Mouse (Mus musculus): ENCODE measurements around the gene Hephl1. TPM values are rescaled to one million over a fixed set of nuclear protein-coding genes. Genes with fewer than 3 reads are reported as not detected.

The Hephl1 gene
- polyA plus RNA-seq, 1 experiment from 2014 or later: not detected

DNA sequence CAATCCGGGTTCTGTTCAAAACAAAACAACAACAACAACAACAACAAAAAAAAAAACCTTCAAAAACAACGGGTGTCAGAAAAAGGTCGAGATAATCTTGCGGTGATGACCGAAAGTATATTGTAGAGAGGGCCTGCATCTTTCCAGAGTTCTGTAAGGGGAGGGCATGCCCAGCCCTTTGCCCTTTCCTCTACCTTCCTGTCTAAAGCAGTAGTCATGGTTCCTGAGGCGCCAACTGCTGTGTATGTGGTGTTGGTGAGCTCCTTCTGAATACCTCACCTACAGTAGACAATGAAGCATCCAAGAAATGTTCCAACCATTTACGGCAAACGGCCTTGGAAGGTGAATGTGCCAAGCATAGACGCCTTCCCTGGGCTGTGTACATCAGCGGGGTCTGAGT, 66.2 kb downstream of the Hephl1 start:
- Histone ChIP-seq H3K4me3 (replicated peaks) (peak overlapping the region; percentile 62), H3K27me3 (peaks cover 30% of the 10 kb centered on the region), H3K4me1 (replicated peaks) (peaks cover 5% of the 10 kb centered on the region; the same call in 1 of the 2 replicates), H3K9me3 (replicated peaks) (no peaks in the 10 kb centered on the region), H3K9ac (no peak overlapping the region), H3K36me3 (replicated peaks) (no peaks in the 10 kb centered on the region), H3K4me2 (peak overlapping the region; percentile 70), H3K27ac (replicated peaks) (no peak overlapping the region)
- 39% methylated on average over 10 of the region's 10 CpGs for WGBS (ENCODE audit: insufficient replicate concordance)
- no peak for ATAC-seq (ENCODE audit: insufficient read depth)

- H3K4me2 ChIP-seq: peak within 1 kb of the TSS; percentile 70
- WGBS (ENCODE audit: insufficient replicate concordance): under 1% methylated on average over 68 of the region's 68 CpGs
- H3K9ac ChIP-seq: peak within 1 kb of the TSS; percentile 45; the same call in 1 of the 2 replicates
- no peaks in the 10 kb centered on the region for H3K36me3 ChIP-seq (replicated peaks)
- no peaks in the 10 kb centered on the region for H3K9me3 ChIP-seq (replicated peaks)
- H3K27me3 ChIP-seq: peaks cover 30% of the 10 kb centered on the region
- peaks cover 5% of the 10 kb centered on the region; the same call in 1 of the 2 replicates for H3K4me1 ChIP-seq (replicated peaks)
- H3K4me3 ChIP-seq (replicated peaks): peak within 1 kb of the TSS; percentile 62
- ATAC-seq (ENCODE audit: insufficient read depth): peak; percentile 59
- no peak within 1 kb of the TSS for H3K27ac ChIP-seq (replicated peaks)
Measured at GRCm38 (mm10) chr9:15045084-15045669, 66.7 kb downstream of the Hephl1 start, which contains the start of gene Panx1. Gene Panx1 (minus strand): TSS chr9:15045478.

DNA sequence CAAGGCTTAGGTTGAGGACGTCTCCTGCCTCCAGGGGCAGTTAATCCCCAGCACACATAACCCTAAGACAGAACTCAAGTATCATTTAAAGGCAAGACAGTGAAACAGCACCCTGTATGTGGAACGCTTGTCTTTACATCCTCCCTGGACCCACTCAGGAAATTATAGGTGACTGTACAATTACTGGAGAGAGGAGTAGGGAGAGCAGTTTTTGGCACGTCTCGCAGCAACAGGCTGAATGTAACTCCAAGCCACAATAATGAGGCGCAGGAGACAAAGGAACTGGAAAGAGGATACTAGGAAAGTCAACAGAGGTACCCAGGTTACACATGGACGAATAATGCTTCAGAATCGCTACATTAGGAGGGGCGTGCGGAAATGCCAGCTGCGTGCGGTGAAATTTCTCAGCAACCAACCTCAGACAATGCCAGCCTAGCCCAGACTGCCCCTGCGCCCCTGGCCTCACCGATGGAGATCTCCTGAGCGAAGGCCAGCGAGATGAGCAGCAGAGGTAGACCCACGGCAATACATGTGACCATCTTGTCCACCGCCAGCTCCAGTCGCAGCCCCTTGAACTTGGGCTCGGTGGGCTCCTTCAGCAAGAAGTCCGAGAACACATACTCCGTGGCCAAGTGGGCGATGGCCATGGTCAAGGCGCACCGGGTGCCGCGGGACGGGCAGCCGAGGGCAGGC, 67.4 kb downstream of the Hephl1 start:
- Histone ChIP-seq H3K36me3 (replicated peaks) (no peaks in the 10 kb centered on the region), H3K4me3 (replicated peaks) (peak overlapping the region; percentile 62), H3K4me2 (peak overlapping the region; percentile 70), H3K9ac (peak overlapping the region; percentile 45; the same call in 1 of the 2 replicates), H3K27me3 (peaks cover 30% of the 10 kb centered on the region), H3K9me3 (replicated peaks) (no peaks in the 10 kb centered on the region), H3K27ac (replicated peaks) (no peak overlapping the region), H3K4me1 (replicated peaks) (peaks cover 5% of the 10 kb centered on the region; the same call in 1 of the 2 replicates)
- ATAC-seq (ENCODE audit: insufficient read depth): no peak
- 1% methylated on average over 28 of the region's 28 CpGs for WGBS (ENCODE audit: insufficient replicate concordance)

- peaks cover 23% of the 10 kb centered on the region for H3K27me3 ChIP-seq
- no peak overlapping the region for H3K27ac ChIP-seq (replicated peaks)
- peaks cover 5% of the 10 kb centered on the region; the same call in 1 of the 2 replicates for H3K4me1 ChIP-seq (replicated peaks)
- H3K36me3 ChIP-seq (replicated peaks): no peaks in the 10 kb centered on the region
- no peak overlapping the region for H3K4me3 ChIP-seq (replicated peaks)
- H3K4me2 ChIP-seq: no peak overlapping the region
- H3K9me3 ChIP-seq (replicated peaks): no peaks in the 10 kb centered on the region
- no peak overlapping the region for H3K9ac ChIP-seq
- no peak for ATAC-seq (ENCODE audit: insufficient read depth)
- 77% methylated on average over 11 of the region's 11 CpGs for WGBS (ENCODE audit: insufficient replicate concordance)
Measured at GRCm38 (mm10) chr9:15041556-15041955, 70.4 kb downstream of the Hephl1 start.

GRCm38 (mm10) chr9:15039848-15040247, 72.1 kb downstream of the Hephl1 start:
- Histone ChIP-seq H3K9me3 (replicated peaks) (no peaks in the 10 kb centered on the region), H3K27me3 (peaks cover 8% of the 10 kb centered on the region), H3K9ac (no peak overlapping the region), H3K4me3 (replicated peaks) (no peak overlapping the region), H3K4me1 (replicated peaks) (0 out of 2 replicates have a peak, but pooled peaks cover 5% of the 10 kb centered on the region), H3K36me3 (replicated peaks) (no peaks in the 10 kb centered on the region), H3K27ac (replicated peaks) (no peak overlapping the region), H3K4me2 (no peak overlapping the region)
- WGBS (ENCODE audit: insufficient replicate concordance): 77% methylated on average over 5 of the region's 5 CpGs
- no peak for ATAC-seq (ENCODE audit: insufficient read depth)

DNA sequence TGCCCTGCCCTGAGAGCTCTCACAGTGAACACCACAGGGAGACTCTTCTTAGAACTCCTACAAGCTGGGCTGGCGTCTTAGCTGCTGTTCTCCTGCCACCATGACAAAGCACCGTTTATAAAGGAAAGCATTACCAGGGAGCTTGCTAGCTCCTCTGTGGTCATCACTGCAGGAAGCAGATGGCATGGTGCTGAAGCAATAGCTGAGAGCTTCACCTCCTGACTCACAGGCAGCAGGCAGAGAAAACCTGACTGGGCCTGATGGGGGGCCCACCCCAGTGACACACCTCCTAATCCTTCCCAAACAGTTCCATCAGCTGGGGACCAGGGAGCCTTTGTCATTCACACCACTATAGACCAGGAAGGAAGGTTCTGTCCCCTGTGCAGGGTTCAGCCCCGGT, 74.2 kb downstream of the Hephl1 start:
- Histone ChIP-seq H3K36me3 (replicated peaks) (no peaks in the 10 kb centered on the region), H3K9ac (no peak overlapping the region), H3K4me2 (no peak overlapping the region), H3K27me3 (no peaks in the 10 kb centered on the region), H3K27ac (replicated peaks) (no peak overlapping the region), H3K4me3 (replicated peaks) (no peak overlapping the region), H3K9me3 (replicated peaks) (no peaks in the 10 kb centered on the region), H3K4me1 (replicated peaks) (0 out of 2 replicates have a peak, but pooled peaks cover 4% of the 10 kb centered on the region)
- no peak for ATAC-seq (ENCODE audit: insufficient read depth)
- WGBS (ENCODE audit: insufficient replicate concordance): 42% methylated on average over 3 of the region's 3 CpGs

GRCm38 (mm10) chr9:15037237-15037636, 74.7 kb downstream of the Hephl1 start:
- Histone ChIP-seq H3K27ac (replicated peaks) (no peak overlapping the region), H3K4me3 (replicated peaks) (no peak overlapping the region), H3K36me3 (replicated peaks) (no peaks in the 10 kb centered on the region), H3K27me3 (no peaks in the 10 kb centered on the region), H3K4me1 (replicated peaks) (0 out of 2 replicates have a peak, but pooled peaks cover 4% of the 10 kb centered on the region), H3K4me2 (no peak overlapping the region), H3K9ac (no peak overlapping the region), H3K9me3 (replicated peaks) (no peaks in the 10 kb centered on the region)
- ATAC-seq (ENCODE audit: insufficient read depth): no peak

GRCm38 (mm10) chr9:15036807-15037206, 75.1 kb downstream of the Hephl1 start:
- H3K9me3 ChIP-seq (replicated peaks): no peaks in the 10 kb centered on the region
- H3K4me1 ChIP-seq (replicated peaks): 0 out of 2 replicates have a peak, but pooled peaks cover 4% of the 10 kb centered on the region
- no peak overlapping the region for H3K9ac ChIP-seq
- H3K4me2 ChIP-seq: no peak overlapping the region
- H3K27ac ChIP-seq (replicated peaks): no peak overlapping the region
- ATAC-seq (ENCODE audit: insufficient read depth): no peak
- no peaks in the 10 kb centered on the region for H3K27me3 ChIP-seq
- no peaks in the 10 kb centered on the region for H3K36me3 ChIP-seq (replicated peaks)
- no peak overlapping the region for H3K4me3 ChIP-seq (replicated peaks)
- 29% methylated on average over 4 of the region's 4 CpGs for WGBS (ENCODE audit: insufficient replicate concordance)

DNA sequence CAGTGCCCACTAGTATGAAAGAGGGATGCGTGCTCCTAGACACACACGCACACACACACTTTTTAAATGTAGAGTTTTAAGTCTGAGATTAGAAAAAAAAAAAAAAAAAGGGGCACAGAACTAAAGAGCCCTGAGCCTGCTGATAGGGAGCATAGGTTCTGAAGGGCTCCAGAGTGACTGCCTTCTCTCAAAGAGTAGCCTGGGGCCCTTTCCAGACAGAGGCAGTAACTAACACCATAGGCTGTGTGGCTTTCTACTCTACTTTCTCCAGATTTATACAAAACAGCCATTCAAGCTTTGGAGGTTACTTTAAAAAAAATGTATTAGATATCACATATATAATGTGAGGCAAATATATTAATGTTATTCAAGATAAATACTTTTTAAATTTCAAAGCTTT, 75.5 kb downstream of the Hephl1 start:
- H3K4me2 ChIP-seq: no peak overlapping the region
- H3K4me3 ChIP-seq (replicated peaks): no peak overlapping the region
- WGBS (ENCODE audit: insufficient replicate concordance): 73% methylated on average over 2 of the region's 2 CpGs
- no peaks in the 10 kb centered on the region for H3K9me3 ChIP-seq (replicated peaks)
- no peaks in the 10 kb centered on the region for H3K36me3 ChIP-seq (replicated peaks)
- ATAC-seq (ENCODE audit: insufficient read depth): no peak
- H3K27me3 ChIP-seq: no peaks in the 10 kb centered on the region
- no peak overlapping the region for H3K27ac ChIP-seq (replicated peaks)
- no peak overlapping the region for H3K9ac ChIP-seq
- 0 out of 2 replicates have a peak, but pooled peaks cover 4% of the 10 kb centered on the region for H3K4me1 ChIP-seq (replicated peaks)

DNA sequence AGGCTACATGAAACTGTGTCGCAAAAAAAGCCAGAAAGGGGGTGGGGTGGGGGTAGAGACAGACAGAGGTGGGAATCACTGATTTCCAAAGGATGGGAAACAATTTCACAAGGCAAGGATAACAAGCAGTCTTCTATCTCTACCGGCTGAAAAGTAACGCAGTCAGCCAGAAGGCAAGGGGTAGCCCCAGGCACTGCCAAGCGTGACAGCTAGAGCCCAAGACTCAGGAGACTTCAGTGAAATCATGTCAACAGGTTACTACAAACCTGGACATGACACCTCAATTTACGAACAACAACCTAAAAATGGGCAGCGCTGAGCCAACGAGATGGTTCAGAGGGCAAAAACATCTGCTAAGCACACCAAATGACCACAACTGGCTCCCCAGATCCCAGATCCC, 75.9 kb downstream of the Hephl1 start:
- ATAC-seq (ENCODE audit: insufficient read depth): no peak
- Histone ChIP-seq H3K27ac (replicated peaks) (no peak overlapping the region), H3K9ac (no peak overlapping the region), H3K4me2 (no peak overlapping the region), H3K4me3 (replicated peaks) (no peak overlapping the region), H3K27me3 (no peaks in the 10 kb centered on the region), H3K36me3 (replicated peaks) (no peaks in the 10 kb centered on the region), H3K4me1 (replicated peaks) (0 out of 2 replicates have a peak, but pooled peaks cover 4% of the 10 kb centered on the region), H3K9me3 (replicated peaks) (no peaks in the 10 kb centered on the region)
- 84% methylated on average over 7 of the region's 7 CpGs for WGBS (ENCODE audit: insufficient replicate concordance)

- no peaks in the 10 kb centered on the region for H3K9me3 ChIP-seq (replicated peaks)
- H3K4me1 ChIP-seq (replicated peaks): 0 out of 2 replicates have a peak, but pooled peaks cover 4% of the 10 kb centered on the region
- no peak overlapping the region for H3K4me3 ChIP-seq (replicated peaks)
- no peak overlapping the region for H3K4me2 ChIP-seq
- H3K27me3 ChIP-seq: no peaks in the 10 kb centered on the region
- no peak overlapping the region for H3K9ac ChIP-seq
- no peaks in the 10 kb centered on the region for H3K36me3 ChIP-seq (replicated peaks)
- no peak overlapping the region for H3K27ac ChIP-seq (replicated peaks)
- no peak for ATAC-seq (ENCODE audit: insufficient read depth)
- 49% methylated on average over 7 of the region's 7 CpGs for WGBS (ENCODE audit: insufficient replicate concordance)
Measured at GRCm38 (mm10) chr9:15034546-15035273, 77.2 kb downstream of the Hephl1 start.
